Mouse (Mus musculus) heart, adult 18-20 months (tissue): ENCODE results near the gene Rhobtb3. TPM values are rescaled to one million over a fixed set of nuclear protein-coding genes. Genes with fewer than 3 reads are reported as not detected.
A peak's percentile ranks its signal among the peaks of the same experiment; 100 is the strongest.

Experiments used
- DNase-seq, 2 experiments: peaks; one replicate each; pipeline ENCODE4 v3.0.0; 2021 to 2022; ENCODE audit warnings: mixed read lengths in 1 of 2
- long read RNA-seq, 2 experiments: library from polyadenylated mRNA; stranded (forward); transcript quantifications; one replicate each; pipeline ENCODE4 v2.0.0; 2021
- total RNA-seq, 2 experiments: library from RNA; stranded (reverse); gene quantifications; 2 replicates each; pipeline ENCODE4 v1.2.3; 2021

Gene Rhobtb3
- 10 to 100 TPM; 11.0 to 11.3 TPM for total RNA-seq
- long read RNA-seq, experiment 1, full-length matches to known transcripts, result 8 of 15 reads
- long read RNA-seq, experiment 1, partial matches to known transcripts, result 3 of 15 reads
- long read RNA-seq, experiment 1, other reads (novel, unspliced or antisense), result 4 of 15 reads
- long read RNA-seq, experiment 2, full-length matches to known transcripts, result 2 of 3 reads
- long read RNA-seq, experiment 2, partial matches to known transcripts, result 0 of 3 reads
- long read RNA-seq, experiment 2, other reads (novel, unspliced or antisense), result 1 of 3 reads

GRCm38 (mm10) chr13:75943189-75944043 lies at the start of gene Rhobtb3:
Gene Rhobtb3, minus strand, starts transcription at chr13:75943925.
- DNase-seq, result peak; percentile 73 to 80

- peak; percentile 25 to 35 for DNase-seq
These were observed 48.7 kb upstream of the Rhobtb3 start for GRCm38 (mm10) chr13:75992169-75993028.

- DNase-seq, result peak; percentile 29 to 75
These were observed 44.4 kb upstream of the Rhobtb3 start for GRCm38 (mm10) chr13:75988096-75988495.

GRCm38 (mm10) chr13:75981901-75982300 lies 38.2 kb upstream of the Rhobtb3 start:
- peak in 1 of 2 experiments; percentile 18 for DNase-seq

- no peak for DNase-seq
These were observed 32.9 kb upstream of the Rhobtb3 start for GRCm38 (mm10) chr13:75976649-75977048.

GRCm38 (mm10) chr13:75976218-75976617 lies 32.5 kb upstream of the Rhobtb3 start:
- no peak for DNase-seq

- DNase-seq, result no peak
These were observed 31.9 kb upstream of the Rhobtb3 start for GRCm38 (mm10) chr13:75975629-75976028.

GRCm38 (mm10) chr13:75974481-75974880 lies 30.8 kb upstream of the Rhobtb3 start:
- DNase-seq, result no peak

GRCm38 (mm10) chr13:75966850-75967249 lies 23.1 kb upstream of the Rhobtb3 start, which contains the start of gene Spata9:
Gene Spata9, plus strand, starts transcription at chr13:75967150.
- no peak for DNase-seq

- DNase-seq, result no peak
These were observed 11.8 kb upstream of the Rhobtb3 start for GRCm38 (mm10) chr13:75955357-75955992.

GRCm38 (mm10) chr13:75950295-75950694 lies 6.6 kb upstream of the Rhobtb3 start:
- DNase-seq, result no peak

- peak in 1 of 2 experiments; percentile 8 for DNase-seq
These were observed 507 bp upstream of the Rhobtb3 start for GRCm38 (mm10) chr13:75944044-75944820.

GRCm38 (mm10) chr13:75942731-75943130 lies 994 bp downstream of the Rhobtb3 start:
- peak in 1 of 2 experiments; percentile 11 for DNase-seq

- no peak for DNase-seq
These were observed 2.0 kb downstream of the Rhobtb3 start for GRCm38 (mm10) chr13:75941518-75942295.

- peak; percentile 23 to 25 for DNase-seq
These were observed 2.8 kb downstream of the Rhobtb3 start for GRCm38 (mm10) chr13:75940791-75941517.

- no peak for DNase-seq
These were observed 4.9 kb downstream of the Rhobtb3 start for GRCm38 (mm10) chr13:75938866-75939265.

- DNase-seq, result no peak
These were observed 10.4 kb downstream of the Rhobtb3 start for GRCm38 (mm10) chr13:75933287-75933686.

GRCm38 (mm10) chr13:75931073-75931472 lies 12.7 kb downstream of the Rhobtb3 start:
- DNase-seq, result peak; percentile 38 to 53

- no peak for DNase-seq
These were observed 13.1 kb downstream of the Rhobtb3 start for GRCm38 (mm10) chr13:75930660-75931059.
